Mouse (Mus musculus) spleen, postnatal 14 days (tissue): ENCODE data around the gene Eps8l2.
"Not testable (repeated sequence)": the region's sequence is repeated elsewhere in the genome, so short reads cannot be mapped to it uniquely, and the experiment has no call there.

Experiments
- DNase-seq, 2 experiments: peaks; one replicate each; pipeline ENCODE4 v3.0.0; 2021 to 2022; ENCODE audit warnings: low spot score in 2 of 2

The Eps8l2 gene

DNA sequence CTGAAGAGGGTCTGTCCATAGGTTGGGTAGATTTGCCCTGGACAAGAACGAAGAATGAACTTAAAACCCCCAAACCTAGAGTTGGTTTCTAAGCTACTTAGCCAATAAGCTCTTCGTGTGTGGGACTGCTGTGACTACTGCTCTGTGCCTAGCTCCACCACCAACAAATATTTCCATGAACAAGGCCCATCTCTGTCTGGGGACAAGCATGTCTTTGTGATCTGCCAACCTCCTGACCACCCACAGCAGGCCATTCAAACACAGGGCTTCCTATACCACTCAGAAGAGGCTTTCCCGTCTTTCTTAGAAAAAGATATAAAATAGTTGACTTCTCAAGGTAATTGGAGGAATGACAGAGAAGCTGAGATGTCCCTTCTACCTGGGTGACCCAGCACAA, 26.4 kb downstream of the Eps8l2 start:
- DNase-seq = no peak

DNA sequence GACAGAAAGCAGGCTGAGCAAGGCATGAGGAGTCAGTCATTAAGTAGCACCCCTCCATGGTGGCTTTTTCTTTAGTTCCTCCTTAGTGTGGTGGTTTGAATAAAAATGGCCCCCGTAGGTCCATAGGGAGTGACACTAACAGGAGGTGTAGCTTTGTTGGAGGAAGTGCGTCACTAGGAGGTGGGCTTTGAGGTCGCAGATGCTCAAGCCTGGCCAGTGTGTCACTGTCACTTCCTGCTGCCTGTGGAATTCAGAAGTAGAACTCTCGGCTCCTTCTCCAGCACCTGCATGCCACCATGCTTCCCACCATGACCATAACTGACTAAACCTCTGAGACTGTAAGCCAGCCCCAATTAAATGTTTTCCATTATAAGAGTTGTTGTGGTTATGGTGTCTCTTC, 28.7 kb downstream of the Eps8l2 start:
- DNase-seq = no peak

DNA sequence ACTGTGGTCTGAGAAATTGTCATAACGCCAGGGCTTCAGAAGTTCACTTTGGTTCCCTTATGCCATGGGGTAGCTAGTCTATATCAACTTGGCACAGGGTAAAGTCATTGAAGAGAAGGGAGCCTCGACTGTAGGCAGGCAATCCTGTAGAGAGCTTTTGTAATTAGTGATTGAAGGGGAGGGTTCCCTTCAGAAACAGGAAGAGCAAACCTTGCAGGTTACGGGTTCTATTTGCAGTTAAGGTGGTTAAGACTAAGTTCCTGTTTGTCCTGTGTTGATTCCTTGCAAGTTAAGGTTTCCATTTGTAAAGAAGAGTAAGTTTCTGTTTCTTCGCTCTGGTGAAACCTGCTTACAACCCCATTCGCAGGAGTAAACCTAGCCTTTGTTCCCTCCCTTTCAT, 31.2 kb downstream of the Eps8l2 start:
- no peak for DNase-seq

DNA sequence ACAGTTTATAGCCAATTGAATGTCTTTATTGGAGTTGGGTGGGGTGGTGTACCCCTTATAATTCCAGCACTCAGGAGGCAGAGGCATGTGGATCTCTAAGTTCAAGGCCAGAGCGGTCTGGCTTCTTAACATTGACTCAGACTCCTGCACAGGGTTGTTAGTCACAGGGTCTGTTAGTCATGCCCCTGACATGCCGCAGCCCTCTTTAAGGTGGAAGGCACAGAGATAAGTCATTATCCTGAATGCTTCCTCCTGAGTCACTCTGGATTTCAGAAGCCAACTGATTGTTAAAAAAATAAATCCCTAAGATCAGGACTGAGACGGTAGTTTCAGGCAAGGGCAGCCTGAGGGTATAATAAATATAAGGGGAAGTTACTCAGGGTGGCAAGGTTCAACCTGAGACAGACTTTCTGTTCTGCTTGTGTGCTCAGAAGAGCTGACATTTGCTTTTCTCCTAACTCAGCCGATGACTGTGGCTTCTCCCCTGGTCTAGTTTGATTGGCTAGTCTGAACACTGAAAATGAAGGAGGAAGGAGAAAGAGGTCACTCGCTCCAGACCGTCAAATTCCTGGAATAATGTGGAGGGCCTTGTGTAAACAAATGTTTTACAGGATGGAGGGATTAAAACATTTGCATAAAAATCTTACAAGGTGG, 33.4 kb downstream of the Eps8l2 start:
- no peak for DNase-seq

DNA sequence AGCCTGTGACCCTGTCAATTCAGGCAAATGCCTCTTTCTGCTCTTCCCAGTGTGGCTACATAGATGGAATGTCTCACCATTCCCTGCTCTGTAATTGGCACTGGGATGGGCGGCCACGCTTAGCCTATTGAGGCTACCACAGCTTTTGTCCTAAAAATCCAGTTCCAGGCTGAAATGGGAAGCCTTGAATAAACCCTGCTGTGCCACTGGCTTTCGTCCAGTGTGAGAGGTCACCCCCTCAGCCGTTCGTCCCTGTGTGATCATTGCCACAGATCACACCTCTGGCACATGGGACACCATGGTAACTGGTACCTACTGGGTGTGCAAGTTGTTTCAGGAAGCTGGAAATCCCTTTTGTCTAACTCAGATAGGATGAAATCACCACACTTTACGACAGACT, 34.9 kb downstream of the Eps8l2 start:
- no peak for DNase-seq

DNA sequence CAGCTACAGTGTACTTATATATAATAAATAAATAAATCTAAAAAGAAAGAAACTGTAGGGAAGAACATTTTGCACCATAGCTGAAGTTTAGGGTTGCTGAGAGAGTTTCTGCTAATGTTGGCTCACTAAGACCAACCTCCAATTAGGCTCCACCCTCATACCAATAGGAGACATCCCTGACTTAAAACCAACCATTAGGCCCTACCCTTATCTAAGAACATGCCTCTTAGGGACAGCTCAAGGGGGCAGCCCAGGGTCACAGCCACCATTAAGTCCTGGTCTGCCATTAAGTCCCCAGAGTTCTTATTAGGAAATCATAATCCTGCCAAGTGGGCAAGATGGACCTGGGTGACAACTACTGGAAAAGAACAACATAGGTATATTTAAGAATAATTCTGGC, 35.7 kb downstream of the Eps8l2 start:
- no peak for DNase-seq

DNA sequence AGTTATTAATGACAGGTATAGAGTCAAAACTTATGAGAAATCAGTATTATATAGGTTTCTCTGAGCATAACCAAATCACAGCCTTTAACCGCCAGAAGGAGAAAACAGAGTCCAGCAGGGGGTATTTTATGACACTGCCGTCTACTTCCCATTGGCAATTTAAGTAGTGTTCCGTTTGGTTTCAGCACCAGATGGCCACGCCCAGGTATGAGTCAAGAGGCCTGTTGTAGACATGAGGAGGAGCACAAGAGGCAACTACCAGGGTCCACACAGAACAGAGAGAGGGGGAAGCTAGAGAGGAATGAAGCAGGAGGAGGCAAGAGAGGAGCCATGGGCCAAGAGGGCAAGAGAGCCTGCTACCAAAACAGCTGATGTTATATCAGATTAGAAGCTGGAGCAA, 40.9 kb downstream of the Eps8l2 start:
- no peak for DNase-seq

DNA sequence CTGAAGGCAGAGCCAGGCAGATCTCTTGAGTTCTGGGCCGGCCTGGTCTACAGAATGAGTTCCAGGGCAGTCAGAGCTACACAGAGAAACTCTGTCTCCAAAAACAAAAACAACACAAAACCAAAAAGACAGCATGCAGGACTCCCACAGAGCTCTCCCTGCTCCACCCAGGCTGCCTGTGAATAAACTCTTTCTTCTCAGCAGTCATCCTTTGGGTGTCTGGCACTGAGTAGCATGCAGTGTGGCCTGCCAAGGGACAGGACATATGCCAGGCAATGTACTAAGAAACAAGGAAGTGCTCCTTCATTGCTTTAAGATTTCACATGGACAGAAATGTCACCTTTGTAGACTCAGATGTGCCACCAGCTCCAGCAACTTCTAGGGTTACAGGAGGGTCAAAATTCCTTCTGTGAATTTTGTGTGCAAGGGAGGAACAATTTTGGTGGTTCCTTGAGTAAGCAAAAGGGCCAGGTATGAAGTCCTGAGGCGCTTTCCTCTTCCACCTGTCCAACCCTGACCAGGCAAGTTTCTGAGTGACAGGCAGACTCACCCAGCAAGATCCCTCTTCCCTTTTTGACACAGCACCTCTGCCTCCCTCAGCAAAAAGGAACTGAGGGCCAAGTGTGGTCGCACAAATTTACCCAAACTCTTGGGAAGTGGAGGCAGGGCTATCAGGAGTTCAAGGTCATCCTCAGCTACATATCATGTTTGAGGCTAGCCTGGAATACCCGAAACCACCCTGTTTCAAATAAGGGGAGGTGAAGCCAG, 42.6 kb downstream of the Eps8l2 start:
- no peak for DNase-seq

DNA sequence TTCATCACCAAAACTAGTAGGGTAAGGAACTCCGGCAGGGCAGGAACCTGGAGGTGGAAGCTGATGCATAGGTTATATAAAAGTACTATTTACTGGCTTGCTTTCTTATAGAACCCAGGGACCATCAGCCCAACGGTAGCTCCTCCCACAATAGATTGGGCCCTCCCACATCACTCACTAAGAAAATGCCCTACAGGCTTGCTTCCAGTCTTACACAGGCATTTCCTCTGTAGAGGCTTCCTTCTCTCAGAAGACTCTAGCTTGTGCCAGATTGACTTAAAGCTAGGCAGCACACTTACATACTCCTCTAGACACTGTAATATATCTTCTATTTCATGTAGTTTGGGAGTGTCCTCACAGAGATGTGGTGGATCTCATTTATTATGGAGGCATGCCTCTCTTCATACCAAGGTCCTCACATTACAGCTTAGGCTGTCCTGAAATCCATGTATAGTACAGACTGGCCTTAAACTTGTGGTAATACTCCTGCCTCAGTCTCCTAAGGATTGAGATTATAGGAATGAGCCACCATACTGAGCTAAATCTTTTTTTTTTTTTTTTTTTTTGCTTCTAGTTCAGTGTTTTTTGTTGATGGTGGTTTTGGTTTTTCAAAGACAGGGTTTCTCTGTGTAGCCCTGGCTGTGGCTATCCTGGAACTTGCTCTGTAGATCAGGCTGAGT, 49.3 kb downstream of the Eps8l2 start:
- DNase-seq = no peak

DNA sequence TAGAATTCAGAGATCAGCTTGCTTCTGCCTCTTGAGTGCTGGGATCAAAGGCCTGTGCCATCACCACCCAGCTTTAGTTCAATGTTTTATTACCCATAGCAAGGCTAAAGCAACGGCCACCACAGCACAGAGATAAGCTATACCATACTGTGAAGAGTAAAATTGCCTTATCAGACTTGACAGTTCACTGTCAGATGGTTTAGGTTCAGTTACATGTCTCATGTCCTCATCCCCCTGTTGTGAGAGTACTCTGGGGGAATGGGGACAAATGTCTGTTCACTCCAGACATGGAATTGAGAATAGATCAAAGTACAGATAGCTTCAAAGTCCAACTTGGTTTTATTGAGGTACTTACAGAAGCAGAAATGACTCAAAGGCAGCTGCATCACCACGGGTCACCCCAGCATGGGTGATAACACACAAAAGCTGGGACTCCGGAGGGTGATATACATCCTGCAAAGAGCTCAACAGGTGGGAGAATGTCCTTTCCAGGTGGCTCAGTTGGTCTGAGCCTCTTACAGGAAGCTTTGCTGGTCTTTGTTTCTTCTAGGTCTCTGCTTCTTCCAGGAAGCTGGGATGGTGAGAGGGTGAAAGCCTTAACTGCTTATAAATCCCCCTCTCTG, 49.9 kb downstream of the Eps8l2 start:
- DNase-seq = no peak

DNA sequence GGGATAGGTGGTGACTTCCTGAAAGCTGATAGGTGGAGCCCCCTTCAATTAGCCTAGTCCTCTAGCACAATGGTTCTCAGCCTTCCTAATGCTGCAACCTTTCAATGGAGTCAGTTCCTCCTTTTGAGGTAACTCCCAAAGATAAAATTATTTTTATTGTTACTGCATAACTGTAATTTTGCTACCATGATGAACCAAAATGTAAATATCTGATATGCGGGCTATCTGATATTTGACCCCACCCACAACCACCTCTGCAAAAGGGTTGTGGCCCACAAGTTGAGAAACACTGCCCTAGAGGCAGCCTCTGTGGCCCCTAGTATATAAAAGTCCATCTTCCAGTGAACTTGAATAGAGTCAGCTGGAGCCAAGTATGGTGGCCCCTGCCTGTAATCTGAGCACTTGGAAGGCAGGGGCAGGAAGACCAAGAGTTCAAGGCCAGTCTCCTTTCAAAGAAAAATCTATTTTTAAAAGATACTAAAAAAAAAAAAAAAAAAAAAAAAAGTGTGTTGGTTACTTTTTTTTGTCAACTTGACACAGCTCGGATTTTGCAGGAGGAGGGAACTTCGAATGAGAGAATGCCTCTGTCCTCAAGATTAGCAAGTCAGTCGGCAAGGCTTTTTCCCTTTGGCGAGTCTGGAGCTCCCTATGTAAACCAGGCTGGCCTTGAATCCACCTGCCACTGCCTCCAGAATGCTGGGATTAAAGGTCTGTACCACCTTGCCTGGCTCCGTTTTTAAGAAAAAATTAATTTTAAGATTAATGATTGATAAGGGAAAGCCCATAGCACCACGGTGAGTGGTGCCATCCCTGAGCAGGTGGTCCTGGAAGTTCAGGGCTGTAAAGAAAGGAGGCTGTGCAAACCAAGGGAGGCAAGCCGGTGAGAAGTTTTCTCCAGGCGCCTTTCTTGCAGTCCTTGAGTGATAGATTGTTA, 51.9 kb downstream of the Eps8l2 start:
- DNase-seq = no peak

DNA sequence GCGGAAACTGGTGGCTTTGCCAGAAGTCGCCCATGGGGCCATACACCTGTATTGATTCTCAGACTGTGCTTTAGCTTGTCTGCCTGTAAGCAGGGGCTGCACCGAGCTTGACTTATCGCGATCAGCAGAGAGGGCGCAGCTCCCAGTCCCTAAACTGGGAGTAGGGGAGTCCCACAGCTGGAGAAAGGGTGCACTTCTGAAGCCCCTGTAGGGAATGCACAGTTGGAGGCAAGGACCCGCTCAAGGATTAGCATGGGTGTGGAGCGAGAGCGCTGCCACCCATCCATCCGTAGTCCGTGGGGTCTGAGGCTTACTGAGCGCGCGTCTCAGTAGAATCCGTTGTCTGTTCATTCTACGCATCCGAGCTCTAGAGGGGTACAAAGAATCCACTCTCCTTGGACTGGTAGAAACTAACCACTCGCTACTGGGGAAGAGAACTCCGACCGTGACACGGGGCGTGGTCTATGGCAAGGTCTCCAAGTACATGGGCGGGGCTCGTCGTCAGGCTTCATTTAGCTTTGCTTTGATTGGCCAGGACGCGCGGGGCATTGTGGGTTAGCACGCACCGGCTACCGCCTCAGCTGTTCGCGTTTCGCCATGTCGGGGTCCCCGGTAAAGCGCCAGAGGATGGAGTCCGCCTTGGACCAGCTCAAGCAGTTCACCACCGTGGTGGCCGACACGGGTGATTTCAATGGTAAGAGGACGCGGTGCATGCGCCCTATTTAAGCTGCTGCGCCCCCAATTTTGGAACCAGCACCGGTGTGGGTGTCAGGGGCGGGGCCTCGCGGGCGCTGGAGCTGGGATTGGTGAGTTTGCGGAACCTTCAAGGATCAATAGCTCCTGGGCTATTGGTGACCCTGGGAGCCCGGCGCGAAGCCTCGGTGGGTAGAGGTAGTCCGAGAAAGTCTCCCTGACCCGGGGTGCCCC, 53.2 kb downstream of the Eps8l2 start, which contains the start of gene Taldo1:
TSS of gene Taldo1 (plus strand) at position 575 of the 927 bp plus-strand sequence.
- DNase-seq = peak; percentile 95 to 96

DNA sequence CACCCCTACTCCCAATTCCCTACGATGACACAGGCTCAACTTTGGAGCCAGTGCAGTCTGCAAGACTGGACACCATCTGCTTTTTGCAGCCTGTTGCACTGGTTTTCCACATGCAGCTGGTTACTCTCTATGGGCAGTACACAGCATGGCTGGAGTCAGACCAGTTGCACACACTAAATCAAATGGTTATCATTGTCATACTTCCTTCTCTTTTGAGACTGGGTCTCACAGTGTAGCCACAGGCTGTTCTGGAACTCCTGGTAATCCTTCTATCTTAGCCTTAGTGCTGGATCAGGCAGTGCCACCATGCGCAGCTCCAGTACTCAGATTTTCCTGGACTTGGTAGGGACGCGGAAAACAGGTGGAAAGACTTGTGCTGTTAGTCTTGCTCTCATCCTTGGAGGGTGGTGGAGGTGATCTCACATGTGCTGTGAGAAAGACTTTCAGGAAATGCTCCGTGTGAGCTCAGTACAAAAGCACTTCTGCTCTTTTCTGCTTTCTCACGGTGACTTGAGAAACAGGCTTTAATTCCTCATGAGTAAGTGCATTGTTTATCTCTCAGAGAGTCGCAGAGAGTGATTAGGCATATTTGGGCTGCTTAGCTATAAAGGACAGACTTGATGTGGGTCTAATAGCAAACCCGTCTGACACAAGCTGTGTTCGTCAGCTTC, 54.0 kb downstream of the Eps8l2 start:
- DNase-seq = no peak

DNA sequence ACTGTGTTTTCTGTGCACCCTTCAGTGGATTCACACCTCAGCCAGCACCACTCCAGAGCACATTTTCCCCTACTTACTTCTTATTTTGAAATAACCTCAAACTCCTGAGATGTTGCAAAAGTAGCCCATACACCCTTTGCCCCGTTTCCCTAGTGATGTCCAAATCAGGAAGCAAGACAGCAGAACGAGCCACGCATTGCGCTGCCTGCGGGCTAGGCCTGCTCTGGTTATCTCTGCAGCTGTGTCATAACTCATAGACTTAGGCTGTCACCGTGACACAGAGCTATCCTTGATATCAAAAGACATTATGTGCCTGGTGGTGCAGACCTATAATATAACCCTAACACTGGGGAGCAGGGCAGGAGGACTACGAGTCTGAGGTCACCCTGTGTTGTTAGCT, 55.5 kb downstream of the Eps8l2 start:
- DNase-seq = no peak

DNA sequence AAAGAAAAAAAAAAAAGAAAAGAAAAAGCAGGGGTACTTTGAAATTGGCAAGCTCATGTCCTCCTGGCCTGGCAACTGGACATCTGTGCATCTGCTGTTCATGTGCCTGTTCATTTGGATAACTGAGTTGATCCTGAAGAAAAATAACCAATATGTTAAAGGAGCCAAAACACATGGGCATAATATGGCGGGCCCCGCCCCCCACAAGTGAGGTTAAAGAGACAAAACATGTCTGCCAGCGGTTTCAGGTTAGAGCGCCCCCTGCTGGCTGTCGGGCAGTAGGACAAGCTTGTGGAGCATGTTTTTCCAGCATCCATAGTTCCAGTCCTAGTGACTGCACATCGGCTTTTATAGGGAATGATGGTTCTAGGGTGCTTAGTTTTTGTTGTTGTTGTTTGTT, 56.1 kb downstream of the Eps8l2 start:
- DNase-seq = peak; percentile 63 to 80

DNA sequence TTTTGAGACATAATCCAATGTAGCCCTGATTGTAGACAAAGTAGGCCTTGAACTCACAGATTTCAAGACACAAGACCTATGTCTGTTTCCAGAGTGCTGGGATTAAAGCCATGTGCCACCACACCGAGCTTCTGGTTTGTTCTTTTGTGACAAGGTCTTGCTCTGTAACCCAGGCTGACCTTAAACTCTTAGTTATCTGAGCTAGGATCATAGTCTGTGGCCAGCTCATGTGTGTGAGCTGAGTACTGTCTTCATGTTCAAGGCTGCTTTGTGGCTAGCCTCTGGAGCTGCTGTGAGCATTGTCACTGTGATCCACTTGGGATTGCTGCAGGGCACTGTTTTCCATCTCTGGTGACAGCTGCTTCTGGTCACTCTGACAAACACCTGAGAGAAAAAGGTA, 56.7 kb downstream of the Eps8l2 start:
- no peak for DNase-seq

DNA sequence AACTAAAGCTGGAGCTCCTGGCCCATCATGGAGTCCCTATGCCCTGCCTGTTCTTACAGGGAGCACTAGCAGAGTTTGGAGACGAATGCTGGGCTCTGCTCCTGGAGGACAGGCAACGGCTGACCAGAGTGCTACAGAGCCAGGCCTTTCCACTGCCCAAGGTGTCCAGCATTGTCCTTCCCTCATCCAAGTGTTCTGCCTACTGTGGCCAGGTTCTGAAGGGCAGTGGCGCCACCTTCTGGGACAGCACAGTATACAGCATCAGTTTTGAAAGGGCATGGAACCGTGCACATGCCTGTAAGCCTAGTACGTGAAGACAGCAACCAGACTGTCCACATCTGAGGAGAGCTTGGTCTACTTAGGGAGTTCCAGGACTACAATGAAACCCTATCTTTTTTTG, 64.6 kb downstream of the Eps8l2 start:
- peak; percentile 39 to 56 for DNase-seq

DNA sequence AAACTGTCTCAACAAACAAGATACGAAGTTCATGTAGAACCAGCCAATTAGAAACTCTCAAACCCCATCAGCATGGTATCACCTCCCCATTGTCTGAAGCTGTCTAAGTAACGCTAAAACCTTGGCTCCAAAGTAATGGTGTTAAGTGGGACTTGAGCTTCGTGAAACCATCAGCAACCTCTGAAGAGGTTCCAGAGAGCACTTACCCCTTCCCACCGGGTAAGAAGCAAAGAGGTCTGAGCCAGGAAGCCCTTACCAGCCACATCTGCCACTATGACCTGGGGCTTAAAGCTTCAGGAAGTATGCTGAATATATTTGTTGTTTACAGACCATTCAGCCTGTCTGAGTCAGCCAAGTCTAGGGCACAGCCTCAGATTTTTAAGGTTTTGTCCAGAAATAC, 66.8 kb downstream of the Eps8l2 start:
- DNase-seq = no peak

DNA sequence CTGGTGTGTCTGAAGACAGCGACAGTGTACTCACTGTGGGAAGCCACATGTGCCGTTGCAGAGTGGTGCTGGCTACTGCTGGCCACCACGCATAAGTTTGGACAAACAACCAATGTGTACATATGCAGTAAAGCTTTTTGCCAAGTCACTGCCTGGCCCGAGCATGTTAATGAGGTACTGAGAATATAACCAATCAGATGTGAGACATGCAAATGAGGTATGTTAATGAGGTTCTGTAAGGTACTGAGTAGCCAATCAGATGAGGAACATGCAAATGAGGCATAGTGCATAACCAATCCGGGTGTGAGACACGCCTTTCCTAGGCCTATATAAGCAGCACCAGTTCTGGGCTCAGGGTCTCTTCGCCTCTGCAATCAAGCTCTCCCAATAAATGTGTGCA, 69.0 kb downstream of the Eps8l2 start:
- DNase-seq = not testable (repeated sequence)

DNA sequence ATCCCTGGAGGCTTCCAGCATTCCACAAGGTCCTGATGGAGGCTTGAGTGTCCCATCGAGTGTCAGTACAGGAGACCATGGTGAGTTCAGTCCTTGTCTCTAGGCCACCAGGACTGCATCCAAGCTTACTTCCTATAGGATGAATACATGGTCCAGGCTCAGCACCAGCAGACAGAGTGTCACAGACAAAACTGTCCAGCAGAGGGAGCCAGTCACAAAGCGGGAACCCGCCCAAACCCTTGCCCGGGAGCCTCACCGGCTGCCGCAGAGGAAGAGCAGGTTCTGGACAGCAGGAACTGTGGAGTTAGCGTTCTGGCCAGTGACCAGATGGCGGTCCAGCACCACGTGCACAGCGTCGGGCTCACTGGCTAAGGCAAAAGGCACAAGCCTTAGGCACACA, 70.2 kb downstream of the Eps8l2 start:
- peak; percentile 74 to 84 for DNase-seq
